Mouse (Mus musculus) ES-Bruce4 (cell line): Measurements from ENCODE around the gene Asl.

Experiments
- CTCF ChIP-seq: IDR thresholded peaks from one replicate; pipeline ENCODE4 v1.8.1; 2011; ENCODE audit warnings: low read depth, low read length
- POLR2A ChIP-seq: IDR thresholded peaks from one replicate; pipeline ENCODE4 v1.8.1; 2011; ENCODE audit warnings: low read length; ENCODE audit not compliant: insufficient read depth

- no peak for TF ChIP-seq POLR2A
- no peak for TF ChIP-seq CTCF
Measured at GRCm38 (mm10) chr5:129977768-129978167, 51.3 kb downstream of the Asl start.
